Mouse (Mus musculus) gastrocnemius, adult 2 months (tissue): Measurements from ENCODE around the gene Nudcd3. TPM values are rescaled to one million over a fixed set of nuclear protein-coding genes. Genes with fewer than 3 reads are reported as not detected.

Experiments
- DNase-seq: peaks from one replicate; pipeline ENCODE4 v3.0.0; 2022
- H3K27ac ChIP-seq: fragments of 200-600 bp; 2 replicates; pipeline ENCODE4 v1.8.1; 2022; ENCODE audit warnings: mild to moderate bottlenecking
- H3K4me3 ChIP-seq: fragments of 200-600 bp; 2 replicates; pipeline ENCODE4 v1.8.1; 2022; ENCODE audit warnings: mild to moderate bottlenecking, moderate library complexity
- CTCF ChIP-seq: fragments of 200-600 bp; IDR thresholded peaks from 2 replicates; pipeline ENCODE4 v1.8.1; 2022; ENCODE audit warnings: antibody characterized with exemption, mild to moderate bottlenecking, moderate library complexity
- intact Hi-C: fragments of 180-260 bp; cut with DNase I; formaldehyde crosslinking; loops from one replicate; pipeline ENCODE4 v1.15.1; 2025
- total RNA-seq, 2 experiments: library from RNA; stranded (reverse); gene quantifications; 2 replicates each; pipeline ENCODE4 v1.2.3; 2021

Gene Nudcd3
- total RNA-seq, 2 experiments from 2014 or later = 64.3 to 67.9 TPM

DNA sequence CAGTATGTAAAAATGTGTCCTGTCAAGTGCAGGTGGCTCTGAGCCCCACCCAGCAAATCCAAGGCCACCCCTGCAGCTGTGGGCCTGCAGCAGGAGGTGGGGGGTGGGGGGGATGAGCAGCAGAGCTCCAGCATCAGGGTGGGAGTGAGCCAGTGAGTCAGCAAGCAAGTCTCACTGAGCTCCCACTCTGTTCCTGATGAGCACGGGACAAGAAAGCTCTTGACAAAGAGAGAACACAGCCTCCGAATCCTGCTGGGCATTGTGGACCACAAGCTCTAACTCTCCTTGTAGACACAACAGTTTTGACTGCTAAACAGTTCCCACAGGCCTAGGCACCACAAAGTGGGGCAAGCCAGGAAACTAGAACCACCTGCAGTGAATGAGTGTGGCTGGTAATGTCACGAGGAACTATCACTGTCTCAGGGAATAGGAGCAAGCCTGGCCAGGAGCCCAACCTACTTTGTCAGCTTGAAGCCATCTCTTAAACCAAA, 46.0 kb downstream of the Nudcd3 start:
- Histone ChIP-seq H3K27ac (peak overlapping the region; percentile 43), H3K4me3 (no peak overlapping the region)
- DNase-seq = peak; percentile 56
- intact Hi-C loops = no loop called here
- no peak for TF ChIP-seq CTCF

GRCm38 (mm10) chr11:6152864-6153263, 47.4 kb downstream of the Nudcd3 start:
- intact Hi-C loops = no loop called here
- Histone ChIP-seq H3K4me3 (no peak overlapping the region), H3K27ac (no peak overlapping the region)
- TF ChIP-seq CTCF = no peak
- DNase-seq = no peak

- intact Hi-C loops = no loop called here
- TF ChIP-seq CTCF = no peak
- DNase-seq = no peak
- no peak overlapping the region for H3K4me3 ChIP-seq
- no peak overlapping the region for H3K27ac ChIP-seq
Measured at GRCm38 (mm10) chr11:6138233-6138950, 61.8 kb downstream of the Nudcd3 start.

DNA sequence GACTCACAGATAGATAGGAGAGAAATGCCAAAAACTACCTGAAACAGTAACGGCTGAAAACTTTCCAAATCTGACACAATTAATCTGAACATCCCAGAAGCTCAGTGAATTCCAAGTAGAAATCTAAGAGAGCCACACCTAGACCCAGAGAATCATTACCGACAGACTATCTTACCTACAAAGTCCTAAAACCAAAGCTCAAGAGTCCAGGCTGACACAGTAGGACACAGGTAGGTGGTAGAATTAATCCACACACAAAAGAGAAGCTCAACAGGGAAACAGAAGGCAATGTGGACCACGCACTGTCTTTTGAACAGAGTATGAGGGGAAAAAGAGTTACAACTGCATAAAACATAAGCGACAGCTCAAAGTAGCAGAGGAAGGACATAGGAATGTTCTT, 67.3 kb downstream of the Nudcd3 start:
- intact Hi-C loops = no loop called here
- Histone ChIP-seq H3K27ac (no peak overlapping the region), H3K4me3 (no peak overlapping the region)
- DNase-seq = no peak
- TF ChIP-seq CTCF = no peak

GRCm38 (mm10) chr11:6130578-6130977, 69.6 kb downstream of the Nudcd3 start:
- intact Hi-C loops = no loop called here
- no peak for DNase-seq
- no peak overlapping the region for H3K27ac ChIP-seq
- no peak overlapping the region for H3K4me3 ChIP-seq
- TF ChIP-seq CTCF = no peak

DNA sequence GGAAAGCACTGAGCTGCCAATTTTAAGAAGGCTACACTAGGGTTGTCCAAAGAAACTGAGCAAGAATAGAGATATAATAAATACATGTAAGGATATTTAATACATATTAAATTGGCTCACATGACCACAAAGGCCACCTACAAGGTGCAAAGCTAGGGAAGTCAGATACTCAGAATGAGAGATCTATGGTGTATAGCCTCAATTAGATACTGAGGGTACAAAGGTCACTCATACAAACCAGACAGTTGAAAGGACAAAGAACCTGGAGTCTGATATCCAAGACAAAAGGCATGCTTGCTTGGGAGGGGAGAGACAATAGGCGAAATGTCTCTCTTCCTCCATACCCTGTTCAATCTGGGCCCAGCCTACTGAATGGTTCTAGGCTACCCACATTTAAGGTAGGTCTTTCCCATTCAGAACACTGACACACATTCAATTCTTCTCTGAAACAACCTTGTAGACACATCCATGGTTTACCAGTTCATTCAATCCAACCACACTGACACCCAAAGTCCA, 76.6 kb downstream of the Nudcd3 start:
- intact Hi-C loops = loop anchor here (5.0 kb wide), 1 partner anchor 56 kb away; the partner anchor contains the start of gene Camk2b
- no peak overlapping the region for H3K4me3 ChIP-seq
- TF ChIP-seq CTCF = no peak
- no peak overlapping the region for H3K27ac ChIP-seq
- no peak for DNase-seq

GRCm38 (mm10) chr11:6122631-6123030, 77.6 kb downstream of the Nudcd3 start:
- DNase-seq = no peak
- no peak for TF ChIP-seq CTCF
- Histone ChIP-seq H3K27ac (no peak overlapping the region), H3K4me3 (no peak overlapping the region)
- intact Hi-C loops = loop anchor here (5.0 kb wide), 1 partner anchor 55 kb away; the partner anchor contains the start of gene Camk2b

DNA sequence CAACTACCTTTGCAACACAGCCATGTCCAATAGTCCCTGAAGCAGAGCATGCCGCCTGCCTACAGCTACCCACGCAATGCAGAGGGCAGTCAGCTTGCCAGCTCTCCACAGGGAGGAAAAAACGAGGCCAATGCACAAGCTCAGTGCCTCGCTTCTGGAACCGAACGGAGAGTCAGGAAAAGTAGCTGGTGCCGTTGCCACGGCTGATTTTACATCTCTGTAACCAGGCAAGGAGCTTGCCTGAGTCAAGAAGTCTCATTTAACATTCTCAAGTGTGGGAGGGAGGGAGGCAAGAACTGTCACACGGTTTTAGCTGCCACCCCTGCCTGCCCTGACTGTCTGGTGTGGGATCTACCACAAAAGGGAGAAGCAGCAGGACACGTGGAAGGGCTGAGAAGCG, 79.6 kb downstream of the Nudcd3 start:
- intact Hi-C loops = loop anchor here (5.0 kb wide), 1 partner anchor 53 kb away; the partner anchor contains the start of gene Camk2b
- peak; percentile 23 for DNase-seq
- no peak overlapping the region; the same call in 1 of the 2 replicates for H3K27ac ChIP-seq
- H3K4me3 ChIP-seq = no peak overlapping the region
- no peak for TF ChIP-seq CTCF

DNA sequence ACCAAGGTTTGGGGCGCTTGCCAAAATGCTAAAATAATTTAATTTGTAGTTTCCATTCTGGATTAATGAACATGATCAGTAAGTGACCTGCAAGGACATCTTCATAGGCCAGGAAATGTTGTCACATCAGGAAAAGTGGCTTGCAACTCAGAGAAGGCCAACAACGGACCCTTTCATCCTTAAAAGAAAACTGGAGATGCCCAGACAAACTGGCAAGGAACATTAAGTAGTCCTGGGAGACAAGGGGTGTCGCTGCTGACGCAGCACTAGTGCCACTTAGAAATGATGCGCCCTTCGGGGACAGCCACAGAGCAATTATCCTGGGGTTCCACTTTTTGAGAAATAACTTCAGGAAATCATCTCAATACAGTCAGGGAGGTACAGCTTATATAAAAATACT, 80.2 kb downstream of the Nudcd3 start:
- Histone ChIP-seq H3K4me3 (no peak overlapping the region), H3K27ac (no peak overlapping the region)
- intact Hi-C loops = loop anchor here (5.0 kb wide), 1 partner anchor 53 kb away; the partner anchor contains the start of gene Camk2b
- no peak for TF ChIP-seq CTCF
- DNase-seq = no peak

DNA sequence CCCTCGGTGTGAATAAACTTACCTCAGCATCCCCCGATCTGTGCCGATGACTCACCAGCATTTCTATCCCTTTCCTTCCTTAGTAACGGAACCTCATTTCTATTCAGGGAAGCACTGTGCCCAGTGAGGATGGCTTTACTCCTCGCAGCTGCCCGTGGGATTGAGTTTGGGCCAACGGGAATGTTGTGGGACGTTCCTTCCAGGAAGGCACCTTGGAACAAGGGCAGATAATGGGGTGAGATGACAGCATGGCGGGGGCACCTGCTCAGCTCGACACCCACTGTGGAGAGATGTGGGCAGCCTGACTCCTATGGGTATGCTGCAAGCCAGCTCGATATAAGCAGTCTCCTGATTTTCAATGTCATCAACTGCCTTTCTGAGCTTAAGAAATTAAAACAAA, 80.9 kb downstream of the Nudcd3 start:
- DNase-seq = no peak
- intact Hi-C loops = no loop called here
- no peak overlapping the region for H3K27ac ChIP-seq
- no peak for TF ChIP-seq CTCF
- no peak overlapping the region for H3K4me3 ChIP-seq

GRCm38 (mm10) chr11:6117956-6118355, 82.3 kb downstream of the Nudcd3 start:
- DNase-seq = no peak
- intact Hi-C loops = no loop called here
- no peak overlapping the region for H3K4me3 ChIP-seq
- no peak for TF ChIP-seq CTCF
- H3K27ac ChIP-seq = no peak overlapping the region

DNA sequence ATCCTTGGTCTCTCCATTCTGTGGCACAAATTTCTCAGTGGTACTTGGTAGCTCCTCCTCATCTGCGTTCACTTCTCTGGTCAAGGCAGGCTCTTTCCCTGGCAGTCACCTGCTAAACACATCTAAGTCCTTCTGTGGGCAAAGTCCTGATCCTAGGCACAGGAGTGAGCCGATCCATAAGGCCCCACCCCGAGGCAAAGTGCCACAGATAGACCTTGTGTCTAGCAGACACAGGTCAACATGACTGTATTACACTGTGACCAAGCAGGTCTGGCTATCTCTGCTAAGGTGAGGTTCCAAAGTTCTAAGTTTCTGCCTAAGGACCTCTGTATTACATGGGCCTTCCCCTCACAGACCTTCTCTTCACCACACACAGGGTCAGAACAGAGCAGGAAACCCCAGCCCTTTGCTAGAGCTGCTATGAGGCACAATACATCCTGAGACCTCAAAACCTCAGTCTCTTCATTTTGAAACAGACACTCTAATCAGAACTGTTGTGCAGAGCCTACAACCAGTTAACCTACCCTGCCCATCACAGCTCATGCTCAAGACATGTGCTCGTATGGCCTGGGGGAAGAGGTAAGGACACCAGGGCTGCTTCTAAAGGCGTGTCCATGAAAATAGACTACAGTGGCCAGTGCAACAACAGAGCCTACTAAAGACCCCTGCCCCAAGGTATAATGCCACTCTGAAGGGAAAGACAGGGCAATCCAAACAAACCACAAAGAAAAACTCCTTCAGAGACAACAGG, 88.3 kb downstream of the Nudcd3 start:
- TF ChIP-seq CTCF = no peak
- no peak overlapping the region for H3K4me3 ChIP-seq
- no peak overlapping the region for H3K27ac ChIP-seq
- no peak for DNase-seq
- intact Hi-C loops = no loop called here

DNA sequence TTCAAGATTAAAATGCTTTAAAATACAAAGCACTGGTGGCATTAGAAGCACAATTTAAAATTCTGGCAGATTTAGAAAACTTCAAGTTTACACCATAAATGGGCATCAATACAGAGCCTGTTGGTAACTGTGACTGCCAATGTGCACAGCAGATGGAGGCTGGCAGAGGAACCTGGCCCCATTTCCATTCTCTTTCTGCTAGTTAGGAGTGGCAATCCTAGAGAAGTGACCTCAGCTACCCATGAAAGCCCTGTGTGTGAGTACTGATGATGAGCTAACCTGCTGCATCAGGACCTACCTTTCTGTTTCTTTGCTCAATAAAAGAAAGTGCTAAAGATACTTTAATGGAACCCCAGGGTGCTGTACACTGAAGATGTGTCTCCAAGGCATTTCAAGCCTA, 90.2 kb downstream of the Nudcd3 start:
- intact Hi-C loops = no loop called here
- Histone ChIP-seq H3K27ac (no peak overlapping the region), H3K4me3 (no peak overlapping the region)
- no peak for DNase-seq
- TF ChIP-seq CTCF = no peak
